Mouse (Mus musculus) brain, embryonic 18.5 days (tissue): ENCODE measurements at regions not wholly inside any gene's neighbourhood (a gene's known extent, or its start where the extent isn't known, plus 50 kb on each side); places are given as distances from the start of the nearest gene placed in this dataset.

Experiments
- DNase-seq: peaks from one replicate; pipeline ENCODE4 v3.0.0-alpha.2; 2012; ENCODE audit warnings: low read depth, low spot score

- no peak for DNase-seq
These were observed 301.6 kb upstream of the Sall1 start for GRCm38 (mm10) chr8:89345547-89345946.

GRCm38 (mm10) chr8:89341686-89342085 lies 297.7 kb upstream of the Sall1 start:
- no peak for DNase-seq

GRCm38 (mm10) chr8:89335416-89335815 lies 291.5 kb upstream of the Sall1 start:
- no peak for DNase-seq

GRCm38 (mm10) chr8:89325751-89326351 lies 281.9 kb upstream of the Sall1 start:
- no peak for DNase-seq

GRCm38 (mm10) chr8:89325248-89325645 lies 281.3 kb upstream of the Sall1 start:
- no peak for DNase-seq

GRCm38 (mm10) chr8:89324462-89325247 lies 280.7 kb upstream of the Sall1 start:
- no peak for DNase-seq

- DNase-seq: no peak
These were observed 273.7 kb upstream of the Sall1 start for GRCm38 (mm10) chr8:89317514-89318289.

- DNase-seq: no peak
These were observed 272.7 kb upstream of the Sall1 start for GRCm38 (mm10) chr8:89316566-89317175.

- DNase-seq: no peak
These were observed 270.9 kb upstream of the Sall1 start for GRCm38 (mm10) chr8:89314907-89315306.

GRCm38 (mm10) chr8:89310696-89311214 lies 266.8 kb upstream of the Sall1 start:
- DNase-seq: no peak

- no peak for DNase-seq
These were observed 265.6 kb upstream of the Sall1 start for GRCm38 (mm10) chr8:89309591-89309990.

GRCm38 (mm10) chr8:89308950-89309349 lies 265.0 kb upstream of the Sall1 start:
- DNase-seq: no peak

- no peak for DNase-seq
These were observed 264.6 kb upstream of the Sall1 start for GRCm38 (mm10) chr8:89308532-89308931.

- no peak for DNase-seq
These were observed 263.6 kb upstream of the Sall1 start for GRCm38 (mm10) chr8:89307601-89308000.

- no peak for DNase-seq
These were observed 263.1 kb upstream of the Sall1 start for GRCm38 (mm10) chr8:89307085-89307484.

GRCm38 (mm10) chr8:89304116-89304515 lies 260.2 kb upstream of the Sall1 start:
- no peak for DNase-seq

GRCm38 (mm10) chr8:89303326-89303725 lies 259.4 kb upstream of the Sall1 start:
- no peak for DNase-seq

GRCm38 (mm10) chr8:89299637-89300036 lies 255.7 kb upstream of the Sall1 start:
- DNase-seq: no peak

- no peak for DNase-seq
These were observed 251.7 kb upstream of the Sall1 start for GRCm38 (mm10) chr8:89295686-89296085.

- no peak for DNase-seq
These were observed 245.1 kb upstream of the Sall1 start for GRCm38 (mm10) chr8:89289017-89289416.

GRCm38 (mm10) chr8:89284871-89285564 lies 241.1 kb upstream of the Sall1 start:
- DNase-seq: no peak
